Mouse (Mus musculus) urinary bladder, postnatal 10 days (tissue): Measurements from ENCODE around the gene Lrrc4b.

ENCODE experiments used
- DNase-seq: peaks from one replicate; pipeline ENCODE4 v3.0.0; 2022; ENCODE audit warnings: low spot score

Gene Lrrc4b

DNA sequence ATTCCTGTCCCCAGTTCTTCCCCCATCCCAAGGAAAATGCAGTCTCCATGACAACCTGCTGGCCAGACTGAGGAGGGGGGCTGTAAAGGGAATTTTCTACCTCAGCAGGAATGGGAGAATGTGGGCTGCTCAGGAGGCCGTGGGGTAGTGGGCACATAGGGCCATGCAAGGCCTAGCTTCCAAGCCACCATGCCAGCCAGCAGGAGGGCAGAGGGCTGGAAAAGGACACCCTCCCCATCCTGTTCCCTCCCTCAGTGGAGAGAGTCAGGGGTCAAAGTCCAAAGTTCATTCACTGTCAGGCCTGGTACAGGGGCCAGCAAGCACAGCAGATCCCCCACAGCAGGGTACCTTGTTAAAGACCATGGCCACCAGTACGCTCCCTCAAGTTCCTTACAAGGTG, 36.3 kb downstream of the Lrrc4b start, which contains the start of gene Aspdh:
Aspdh (plus strand) TSS at position 281 of the 400 bp plus-strand sequence.
- no peak for DNase-seq

DNA sequence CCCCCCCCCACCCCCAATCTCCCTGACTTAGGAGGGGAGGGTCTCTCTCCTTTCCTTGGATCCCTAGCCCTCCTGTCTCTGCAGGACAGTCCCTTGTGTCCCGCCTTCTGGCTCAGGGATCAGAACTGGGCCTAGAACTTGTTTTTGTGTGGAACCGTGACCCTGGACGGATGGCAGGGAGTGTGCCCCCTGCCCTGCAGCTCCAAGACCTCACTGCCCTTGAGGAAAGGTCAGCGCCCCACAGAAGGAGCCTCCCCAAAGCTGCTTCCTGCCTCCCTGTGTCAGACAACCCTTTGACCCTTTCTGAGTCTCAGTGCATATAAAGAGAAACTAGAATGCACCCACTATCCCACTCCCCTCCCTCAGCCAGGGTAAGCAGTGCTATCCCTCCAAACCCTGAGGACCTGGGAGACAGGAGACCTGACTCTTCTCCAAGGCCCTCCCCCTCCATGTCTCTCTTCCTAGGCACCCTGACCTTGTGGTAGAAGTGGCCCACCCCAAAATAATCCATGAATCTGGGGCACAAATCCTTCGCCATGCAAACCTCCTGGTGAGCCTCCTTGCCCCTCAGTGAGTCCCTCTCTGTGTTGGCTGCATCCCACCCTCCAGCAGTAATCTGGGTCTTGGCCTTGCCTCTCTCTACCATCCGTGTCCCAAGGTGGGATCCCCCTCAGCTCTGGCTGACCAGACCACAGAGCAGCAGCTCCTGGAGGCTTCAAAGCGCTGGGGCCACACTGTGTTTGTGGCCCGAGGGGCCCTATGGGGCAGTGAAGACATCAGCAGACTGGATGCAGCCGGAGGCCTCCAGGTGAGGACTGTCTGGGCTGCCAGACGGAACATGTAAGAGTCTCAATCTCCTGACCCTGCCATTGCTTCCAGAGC, 37.4 kb downstream of the Lrrc4b start:
- no peak for DNase-seq

DNA sequence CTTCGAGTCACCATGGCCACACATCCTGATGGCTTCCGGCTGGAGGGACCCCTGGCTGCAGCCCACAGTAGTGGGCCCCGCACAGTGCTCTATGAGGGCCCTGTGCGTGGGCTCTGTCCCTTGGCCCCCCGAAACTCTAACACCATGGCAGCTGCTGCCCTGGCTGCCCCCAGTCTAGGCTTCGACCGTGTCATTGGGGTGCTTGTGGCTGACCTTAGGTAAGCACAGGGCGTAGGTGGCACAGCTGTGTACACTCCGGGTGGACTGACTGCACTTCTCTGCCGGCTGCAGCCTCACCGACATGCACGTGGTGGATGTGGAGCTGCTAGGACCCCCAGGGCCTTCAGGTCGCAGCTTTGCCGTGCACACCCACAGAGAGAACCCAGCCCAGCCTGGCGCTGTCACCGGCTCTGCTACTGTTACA, 38.1 kb downstream of the Lrrc4b start:
- no peak for DNase-seq

DNA sequence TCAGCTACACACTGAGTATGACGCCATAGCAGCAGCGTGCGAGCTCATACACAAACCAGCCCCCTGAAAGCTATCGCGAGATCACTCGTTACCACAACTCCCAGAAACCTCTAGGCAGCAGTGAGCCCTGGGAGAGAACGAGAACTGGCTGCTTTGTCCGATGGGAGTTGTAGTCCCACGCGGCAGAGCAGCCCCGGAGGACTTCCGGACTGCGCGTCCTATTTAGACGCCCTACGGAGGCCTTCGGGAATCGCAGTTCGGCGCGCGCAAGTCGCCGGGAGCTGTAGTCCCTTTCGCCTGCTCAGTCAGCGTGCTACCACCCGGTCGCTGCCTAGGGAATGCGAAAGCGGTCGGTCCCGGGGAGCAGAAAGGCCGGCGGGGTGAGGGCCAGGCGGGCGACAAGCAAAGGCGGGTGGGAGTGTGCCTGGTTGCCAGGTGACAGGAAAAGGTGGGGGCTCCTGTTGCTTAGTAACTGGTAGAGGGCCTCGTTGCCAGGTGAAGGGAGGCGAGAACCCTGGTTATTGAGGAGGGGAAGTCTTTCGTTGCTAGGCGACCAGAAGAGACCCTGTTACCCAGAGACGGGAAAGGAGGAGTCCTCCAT, 39.1 kb downstream of the Lrrc4b start, which contains the start of gene Josd2:
Josd2 (plus strand) TSS at position 170 of the 601 bp plus-strand sequence.
- DNase-seq, result peak; percentile 70

DNA sequence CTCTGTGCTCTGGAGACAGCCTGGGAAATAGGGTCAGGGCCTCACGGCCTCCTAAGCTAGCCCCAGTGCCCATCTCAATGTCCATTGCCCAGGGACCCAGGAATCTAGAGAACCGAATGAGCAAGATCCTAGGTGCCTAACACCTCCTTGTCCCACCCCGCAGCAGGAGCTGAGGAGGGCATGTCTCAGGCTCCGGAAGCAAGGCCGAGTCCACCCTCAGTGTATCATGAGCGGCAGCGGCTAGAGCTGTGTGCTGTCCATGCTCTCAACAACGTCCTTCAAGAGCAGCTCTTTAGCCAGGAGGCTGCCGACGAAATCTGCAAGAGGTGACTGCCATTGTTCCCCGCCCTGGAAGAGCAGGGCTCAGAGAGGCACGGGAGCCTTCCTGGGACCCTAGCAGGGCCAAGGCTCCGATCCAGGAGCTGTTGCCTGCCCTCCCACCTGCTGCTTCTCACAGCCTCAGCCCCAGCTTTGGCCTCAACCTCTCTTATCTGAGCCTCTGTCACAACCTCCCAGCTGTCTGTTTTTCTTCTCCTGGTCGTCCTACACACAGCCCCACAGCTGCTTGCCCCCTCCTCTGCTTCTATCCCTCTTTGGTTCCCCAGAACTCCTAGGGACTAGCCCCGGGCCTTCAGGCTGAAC, 39.9 kb downstream of the Lrrc4b start:
- DNase-seq, result no peak

DNA sequence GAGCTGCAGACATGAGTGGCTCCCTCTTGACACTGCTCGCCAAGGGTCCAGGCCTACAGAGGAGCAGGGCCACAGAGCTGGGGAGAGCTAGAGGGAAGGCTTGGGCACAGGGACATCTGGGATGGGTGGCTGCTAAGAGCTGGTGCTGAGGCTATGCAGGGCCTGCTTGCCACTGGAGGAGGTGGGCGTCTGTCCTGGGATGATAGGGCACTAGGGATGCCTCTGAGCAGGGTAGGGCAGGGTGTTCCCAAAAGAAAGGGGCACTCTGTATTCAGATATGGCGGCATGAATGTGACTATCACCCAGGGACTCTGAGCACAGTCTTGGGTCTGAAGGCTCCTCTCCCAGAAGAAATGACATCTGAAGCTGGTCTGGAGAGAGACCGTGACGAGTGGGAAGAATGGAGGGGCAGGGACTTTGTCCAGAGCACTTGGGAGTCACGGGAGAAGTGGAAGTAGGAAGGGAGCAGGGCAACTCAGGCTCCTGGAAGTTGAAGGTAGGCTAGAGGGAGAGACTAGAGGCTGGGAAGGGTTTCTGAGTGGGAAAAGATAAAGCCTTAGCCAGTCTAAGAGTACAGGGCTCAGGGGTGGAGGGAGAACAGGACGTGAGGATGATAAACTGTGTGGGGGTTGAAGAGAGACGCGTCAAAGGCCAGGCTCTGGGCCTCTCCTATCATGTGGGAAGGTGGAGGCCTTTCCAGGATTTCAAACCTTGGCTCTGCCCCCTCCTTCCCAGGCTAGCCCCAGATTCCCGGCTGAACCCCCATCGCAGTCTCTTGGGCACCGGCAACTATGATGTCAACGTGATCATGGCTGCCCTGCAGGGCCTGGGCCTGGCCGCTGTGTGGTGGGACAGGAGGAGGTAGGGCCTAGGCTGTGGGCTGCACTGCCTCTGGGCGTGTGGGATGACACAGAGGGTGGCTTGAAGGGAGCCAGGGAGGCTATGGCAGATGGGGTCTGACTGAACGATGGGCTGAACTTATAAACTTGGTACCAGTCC, 41.2 kb downstream of the Lrrc4b start:
- DNase-seq, result no peak

DNA sequence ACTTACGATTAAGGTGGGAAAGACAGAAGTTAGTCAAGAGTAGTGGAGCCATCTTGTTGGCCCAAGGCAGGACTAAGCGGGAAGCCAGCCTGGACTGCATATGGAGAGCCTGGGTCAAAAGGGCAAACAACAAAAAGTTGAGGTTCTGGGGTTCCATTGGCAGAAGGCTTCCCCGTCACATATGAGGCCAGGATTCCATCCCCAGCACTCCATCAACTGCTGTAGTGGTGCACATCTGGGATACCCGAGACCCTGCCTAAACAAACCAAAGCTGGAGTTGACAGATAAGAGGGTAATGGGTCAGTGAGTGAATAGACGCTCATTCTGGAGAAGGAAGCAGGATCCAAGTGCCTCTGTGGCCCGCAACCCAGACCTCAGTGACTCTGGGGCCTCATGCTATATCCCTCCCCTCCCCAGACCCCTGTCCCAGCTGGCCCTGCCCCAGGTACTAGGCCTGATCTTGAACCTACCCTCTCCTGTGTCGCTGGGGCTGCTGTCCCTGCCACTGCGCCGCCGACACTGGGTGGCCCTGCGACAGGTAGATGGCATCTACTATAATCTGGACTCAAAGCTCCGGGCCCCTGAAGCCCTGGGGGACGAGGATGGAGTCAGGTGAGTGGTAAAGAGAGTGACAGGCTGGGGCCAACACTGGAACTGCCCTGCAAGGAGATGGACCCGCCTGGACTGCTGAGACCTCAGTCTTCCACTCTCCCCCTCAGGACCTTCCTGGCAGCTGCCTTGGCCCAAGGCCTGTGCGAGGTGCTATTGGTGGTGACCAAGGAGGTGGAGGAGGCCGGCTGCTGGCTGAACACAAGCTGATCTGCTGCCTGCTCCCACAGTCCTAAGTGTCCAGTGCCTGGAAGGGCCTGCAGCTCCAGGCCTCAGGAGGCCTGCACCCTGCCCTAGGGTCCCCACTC, 42.1 kb downstream of the Lrrc4b start:
- DNase-seq, result no peak

DNA sequence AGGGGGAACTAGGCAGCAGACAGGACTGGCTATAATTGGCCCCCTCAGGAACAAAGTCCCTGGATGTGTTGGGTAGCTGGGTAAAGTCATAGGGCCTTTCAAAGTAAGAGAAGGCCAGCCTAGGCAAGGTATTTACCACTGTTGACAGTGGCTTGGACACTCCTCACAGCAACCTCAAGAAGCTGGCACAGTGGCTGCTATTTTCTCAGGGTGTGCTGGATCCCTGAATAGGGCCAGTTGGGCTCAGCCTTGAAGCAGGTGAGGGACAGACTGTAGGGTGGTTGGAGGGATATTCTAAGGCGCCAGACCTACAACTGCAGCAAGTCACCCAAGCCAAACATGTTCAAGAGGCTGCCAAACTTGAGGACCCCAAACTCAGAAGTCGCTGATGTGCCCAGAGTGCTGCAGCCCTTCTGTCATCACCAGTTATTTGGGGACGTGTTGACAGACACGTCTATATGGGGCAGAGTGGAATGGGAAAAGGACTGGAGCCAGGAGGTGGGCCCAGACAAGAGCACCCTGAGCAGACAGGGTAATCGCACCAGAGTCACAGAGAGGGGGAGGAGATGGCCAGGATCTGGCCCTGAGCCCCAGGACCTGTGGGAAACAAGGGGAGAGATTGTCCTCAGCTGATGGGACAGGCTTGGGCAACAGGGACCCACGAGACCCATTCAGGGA, 43.2 kb downstream of the Lrrc4b start:
- DNase-seq, result no peak

DNA sequence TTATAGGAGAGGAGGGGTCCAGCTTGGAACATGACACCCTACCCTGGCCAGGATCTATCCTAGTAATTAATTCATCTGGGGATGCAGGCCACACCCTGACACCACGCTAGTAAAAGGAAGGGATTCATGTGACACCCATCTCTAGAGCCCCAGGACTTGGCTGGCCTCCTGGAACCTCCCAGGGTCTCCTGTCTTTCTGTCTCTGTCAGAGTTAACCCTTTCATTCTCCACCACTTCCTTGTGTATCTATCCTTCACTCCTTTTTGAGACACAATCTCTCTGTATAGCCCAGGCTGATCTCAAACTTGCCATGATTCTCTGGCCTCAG, 43.7 kb downstream of the Lrrc4b start:
- DNase-seq, result no peak

DNA sequence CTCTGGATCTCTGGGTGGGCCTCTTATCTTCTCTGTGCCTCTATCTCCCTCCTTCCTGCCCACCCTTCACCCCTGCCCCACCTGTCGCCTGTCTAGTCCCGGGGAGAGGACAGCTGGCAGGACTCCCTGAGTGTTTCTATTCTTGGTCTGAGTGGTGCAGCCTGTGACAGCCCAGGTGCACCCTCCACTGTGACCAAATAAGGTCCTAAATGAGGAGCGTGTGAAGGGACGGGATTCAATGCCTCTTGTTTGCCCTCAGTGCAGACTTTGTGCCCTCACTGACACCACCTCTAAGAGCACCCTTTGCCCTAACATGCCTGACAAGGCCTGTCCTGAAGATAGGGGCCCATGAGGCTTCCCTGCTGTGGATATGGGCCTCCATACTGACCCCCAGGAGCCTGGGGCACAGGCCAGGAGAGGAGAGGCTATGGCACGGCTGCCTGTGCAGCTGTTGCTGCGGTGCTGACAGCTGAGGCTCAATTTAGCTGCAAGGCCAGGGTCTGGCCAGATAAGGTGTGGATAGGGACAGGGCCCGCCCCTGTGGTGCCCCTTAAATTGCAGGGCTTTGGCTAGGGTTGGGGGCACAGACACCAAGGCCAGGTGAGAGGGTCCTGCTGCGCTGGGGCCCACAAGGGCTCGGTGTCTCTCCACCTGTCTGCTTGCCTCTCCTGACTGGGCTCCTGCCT, 44.3 kb downstream of the Lrrc4b start:
- no peak for DNase-seq

DNA sequence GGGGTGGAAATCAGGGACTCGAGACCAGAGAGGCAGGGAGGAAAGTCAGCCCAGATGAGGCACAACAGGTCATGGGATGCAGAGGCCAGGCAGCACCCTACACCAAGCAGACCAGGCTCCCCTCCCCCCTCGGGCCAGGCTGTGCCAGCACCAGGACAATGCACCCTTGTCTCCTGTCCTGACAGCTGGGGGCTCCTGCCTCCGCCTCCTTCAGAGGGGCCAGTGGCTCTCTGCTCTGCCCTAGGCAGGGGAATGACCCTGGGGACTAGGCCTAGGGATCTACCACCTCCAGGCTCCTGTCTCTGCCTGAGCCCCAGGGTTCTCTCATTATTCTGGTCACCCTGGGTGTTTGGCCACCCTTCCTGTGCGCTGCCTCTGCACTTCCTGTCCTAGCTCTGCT, 45.6 kb downstream of the Lrrc4b start:
- DNase-seq, result no peak

DNA sequence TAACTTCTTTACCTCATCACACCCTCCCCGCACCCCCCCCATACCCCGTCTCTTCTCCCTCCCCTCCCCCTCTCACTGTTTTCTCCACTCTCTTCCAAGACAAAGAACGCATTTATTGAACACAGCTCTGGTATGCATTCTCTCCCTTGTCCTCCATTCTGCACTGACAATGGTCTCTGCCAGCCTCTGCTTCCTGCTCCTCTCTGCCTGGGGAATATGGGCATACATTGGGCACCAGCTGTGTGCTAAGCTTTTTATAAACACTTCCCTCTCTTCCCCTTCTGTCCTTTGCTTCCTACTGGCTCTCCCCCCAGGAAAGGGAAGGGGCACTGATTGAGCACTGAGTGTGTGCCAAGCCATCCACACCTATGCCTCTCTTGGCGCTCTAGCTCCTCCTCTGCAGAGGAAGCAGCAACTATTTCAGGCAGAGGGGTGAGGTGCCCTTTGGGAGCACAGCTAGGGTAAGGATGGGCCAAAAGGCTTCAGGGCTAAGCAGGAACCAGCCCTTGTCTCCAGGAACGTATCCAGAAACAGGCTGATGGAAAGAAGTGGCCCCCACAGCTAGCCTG, 46.3 kb downstream of the Lrrc4b start:
- DNase-seq, result no peak

DNA sequence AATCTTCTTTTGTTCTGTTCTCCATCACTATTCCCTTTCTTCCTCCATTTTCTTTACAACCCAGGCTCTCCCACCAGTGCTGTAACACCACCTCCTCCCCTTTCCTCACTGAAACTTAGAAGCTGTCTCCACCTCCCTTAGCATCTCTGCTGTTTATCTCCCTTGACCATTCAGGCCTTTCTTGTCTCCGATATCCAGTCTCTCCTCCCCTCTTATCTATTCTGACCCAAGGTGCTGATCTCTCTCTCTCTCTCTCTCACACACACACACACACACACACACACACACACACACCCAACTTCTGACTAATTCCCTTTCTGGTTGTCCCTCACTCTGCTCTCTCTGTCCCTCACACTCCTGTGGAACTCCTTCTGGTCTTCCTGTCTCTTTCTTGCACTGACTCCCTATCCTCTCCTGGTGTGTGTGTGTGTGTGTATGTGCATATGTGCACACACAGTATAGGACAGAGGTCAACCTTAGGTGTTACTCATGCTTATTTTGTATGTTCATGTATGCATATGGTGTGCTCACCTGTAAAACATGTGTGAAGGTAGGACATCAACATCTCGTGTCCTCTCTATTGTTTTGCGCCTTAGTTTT, 54.1 kb downstream of the Lrrc4b start:
- DNase-seq, result no peak

DNA sequence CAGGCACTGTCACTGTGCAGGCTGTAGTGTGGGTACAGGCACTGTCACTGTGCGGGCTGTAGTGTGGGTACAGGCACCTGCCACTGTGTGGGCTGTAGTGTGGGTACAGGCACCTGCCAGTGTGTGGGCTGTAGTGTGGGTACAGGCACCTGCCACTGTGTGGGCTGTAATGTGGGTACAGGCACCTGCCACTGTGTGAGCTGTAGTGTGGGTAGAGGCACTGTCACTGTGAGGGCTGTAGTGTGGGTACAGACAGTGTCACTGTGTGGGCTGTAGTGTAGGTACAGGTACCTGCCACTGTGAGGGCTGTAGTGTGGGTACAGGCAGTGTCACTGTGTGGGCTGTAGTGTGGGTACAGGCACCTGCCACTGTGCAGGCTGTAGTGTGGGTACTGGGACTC, 55.3 kb downstream of the Lrrc4b start:
- no peak for DNase-seq

DNA sequence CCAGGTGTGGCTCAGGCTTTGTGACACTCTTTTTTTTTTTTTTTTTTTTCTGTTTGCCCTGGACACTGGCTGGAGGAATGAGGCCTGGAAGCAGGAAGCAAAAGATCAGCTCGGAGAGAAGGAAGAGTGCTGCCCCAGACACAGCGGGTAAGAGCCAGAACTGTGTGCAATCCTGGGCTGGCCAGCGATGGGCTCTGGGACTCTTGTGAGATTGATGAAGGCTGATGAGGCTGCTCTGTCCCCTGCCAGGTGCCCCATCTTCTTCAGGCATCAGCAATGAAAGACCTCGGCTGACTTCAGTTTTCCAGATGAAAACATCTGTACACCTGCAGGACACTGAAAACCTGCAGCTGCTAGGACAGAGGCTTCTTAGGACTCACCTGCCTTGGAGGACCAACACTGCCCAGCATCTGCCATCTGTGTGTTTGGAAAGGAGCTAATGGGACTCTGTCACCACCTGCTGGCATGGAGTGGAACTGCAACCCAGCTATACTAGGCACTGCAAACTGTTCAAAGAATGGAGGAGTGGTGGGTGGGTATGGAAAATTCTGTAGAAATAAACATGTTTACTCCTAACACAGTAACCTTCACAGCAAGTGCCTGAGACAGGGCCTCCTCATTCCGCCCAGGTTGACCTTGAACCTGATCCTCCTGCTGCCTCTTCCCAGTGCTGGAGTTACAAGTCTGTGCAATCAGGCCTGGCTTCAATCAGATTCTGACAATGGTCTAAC, 56.2 kb downstream of the Lrrc4b start:
- DNase-seq, result peak; percentile 23

DNA sequence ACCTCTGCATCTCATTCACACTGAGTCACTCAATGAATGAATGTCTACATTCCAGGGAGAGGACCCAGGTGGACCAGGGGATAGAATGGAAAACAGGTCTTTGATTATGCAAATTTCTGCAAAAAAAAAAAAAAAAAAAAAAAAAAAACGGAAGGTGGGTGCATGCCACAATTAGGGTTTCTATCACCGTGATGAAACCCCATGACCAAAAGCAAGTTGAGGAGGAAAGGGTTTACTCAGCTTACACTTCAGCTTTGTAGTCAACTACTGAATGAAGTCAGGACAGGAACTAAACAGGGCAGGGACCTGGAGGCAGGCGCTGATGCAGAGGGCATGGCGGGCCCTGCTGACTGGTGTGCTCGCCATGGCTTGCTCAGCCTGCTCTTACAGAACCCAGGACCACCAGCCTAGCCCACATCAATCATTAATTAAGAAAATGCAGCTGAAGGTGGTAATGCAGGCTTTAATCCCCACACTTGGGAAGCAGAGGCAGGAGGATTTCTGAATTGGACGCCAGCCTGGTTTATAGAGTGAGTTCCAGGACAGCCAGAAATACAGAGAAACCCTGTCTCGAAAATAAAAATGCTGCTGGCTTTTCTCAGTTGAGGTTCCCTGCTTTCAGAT, 56.9 kb downstream of the Lrrc4b start:
- no peak for DNase-seq

DNA sequence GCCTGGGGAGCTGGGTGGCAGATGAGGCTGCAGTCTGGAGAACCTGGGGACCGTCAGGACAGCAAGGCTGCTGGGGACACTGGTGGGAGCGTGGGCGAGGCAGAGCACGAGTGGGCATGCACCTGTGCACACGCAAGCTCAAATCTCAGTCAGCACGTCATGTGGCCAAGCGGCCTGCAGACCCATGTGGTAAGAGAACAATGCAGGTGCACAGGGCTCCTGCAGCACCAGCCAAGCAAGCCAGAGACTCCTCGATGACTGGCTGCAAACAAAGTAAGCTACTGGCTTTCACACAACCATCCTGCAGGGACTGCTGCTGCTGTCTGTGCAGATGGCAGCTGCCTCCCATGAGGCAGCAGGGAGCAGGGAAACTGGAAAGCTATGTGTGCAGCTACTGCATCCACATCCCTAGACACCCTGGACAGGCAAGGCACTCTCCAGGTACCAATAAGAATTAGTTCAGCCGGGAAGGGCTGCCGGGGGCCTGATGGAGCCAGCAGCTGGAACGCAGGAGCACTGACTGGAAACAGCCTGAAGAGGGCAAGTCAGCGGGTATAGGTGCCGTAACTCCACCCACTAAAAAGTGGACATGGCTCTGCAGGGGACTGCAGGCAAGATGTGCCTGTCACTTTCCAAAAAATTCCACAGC, 58.2 kb downstream of the Lrrc4b start:
- no peak for DNase-seq
